Comparison of ENCODE assay signal across 19 mouse cellular contexts in genomic region chr9:118873596-118873995, GRCm38 (mm10). TPM values are rescaled to one million over a fixed set of nuclear protein-coding genes. Genes with fewer than 3 reads are reported as not detected.
DNase-seq lines count a peak whose midpoint lies in the region; ATAC-seq and TF ChIP-seq lines count a peak whose summit lies in the region.
"Had no signal": no experiment of that assay in that cellular context is flagged by ENCODE, and none has a peak within 500 bp of the region (broad histone marks: within the 10 kb centered on the region; RNA-seq: fewer than 3 reads in every experiment).

No protein-coding gene starts in this region.

- no peaks in the 10 kb centered on the region for H3K27me3 ChIP-seq in embryonic facial prominence, embryonic 10.5 days (replicated peaks; ENCODE audit: low read depth, poor library complexity, severe bottlenecking)
- H3K27me3 ChIP-seq in kidney, embryonic 16.5 days (ENCODE audit: insufficient read depth, low read length) = no peaks in the 10 kb centered on the region
- H3K27me3 ChIP-seq: forebrain, embryonic 12.5 days; liver, embryonic 12.5 days; midbrain, embryonic 15.5 days; Patski had no signal

- no peak overlapping the region for H3K4me2 ChIP-seq in kidney, embryonic 16.5 days (replicated peaks; ENCODE audit: low read depth, low read length)
- H3K4me2 ChIP-seq: forebrain, embryonic 12.5 days; liver, embryonic 12.5 days; lung, embryonic 14.5 days; midbrain, embryonic 15.5 days had no signal

- H3K9me3 ChIP-seq in embryonic facial prominence, embryonic 10.5 days = no peaks in the 10 kb centered on the region; the same call in 1 of the 2 replicates
- H3K9me3 ChIP-seq in kidney, embryonic 16.5 days (ENCODE audit: low read length) = 0 out of 2 replicates have a peak, but pooled peaks cover 3% of the 10 kb centered on the region
- H3K9me3 ChIP-seq: forebrain, embryonic 12.5 days; hindbrain, embryonic 10.5 days; liver, embryonic 12.5 days; midbrain, embryonic 15.5 days had no signal

- H3K27ac ChIP-seq in embryonic facial prominence, embryonic 10.5 days (replicated peaks) = 0 out of 2 replicates have a peak overlapping the region, but pooled peaks have one; percentile 7
- H3K27ac ChIP-seq in kidney, embryonic 16.5 days (ENCODE audit: low read length) = peak overlapping the region; percentile 20; the same call in 1 of the 2 replicates
- H3K27ac ChIP-seq in gastrocnemius, adult 2 months = no peak overlapping the region
- H3K27ac ChIP-seq: forebrain, embryonic 12.5 days; hindbrain, embryonic 10.5 days; liver, embryonic 12.5 days; macrophage; midbrain, embryonic 15.5 days had no signal

- no peak overlapping the region for H3K4me3 ChIP-seq in embryonic facial prominence, embryonic 10.5 days
- H3K4me3 ChIP-seq in kidney, embryonic 16.5 days (ENCODE audit: low read length) = no peak overlapping the region
- no peak overlapping the region for H3K4me3 ChIP-seq in gastrocnemius, adult 2 months
- H3K4me3 ChIP-seq: forebrain, embryonic 12.5 days; hindbrain, embryonic 10.5 days; liver, embryonic 12.5 days; midbrain, embryonic 15.5 days had no signal

- peaks cover 60% of the 10 kb centered on the region for H3K36me3 ChIP-seq in embryonic facial prominence, embryonic 10.5 days (replicated peaks)
- peaks cover 38% of the 10 kb centered on the region for H3K36me3 ChIP-seq in kidney, embryonic 16.5 days (ENCODE audit: insufficient read depth, low read length)
- H3K36me3 ChIP-seq: forebrain, embryonic 12.5 days; midbrain, embryonic 15.5 days had no signal

- peak; percentile 46; the same call in 1 of the 2 replicates for ATAC-seq in kidney, embryonic 16.5 days (ENCODE audit: low FRiP score, low TSS enrichment)
- ATAC-seq: activated CD4-positive, CD25-positive, alpha-beta regulatory T cell, adult 4 months; liver, embryonic 12.5 days; midbrain, embryonic 15.5 days; Patski had no signal

- 61% methylated on average over 3 of the region's 3 CpGs for WGBS in embryonic facial prominence, embryonic 10.5 days
- WGBS in kidney, embryonic 16.5 days = 50% methylated on average over 3 of the region's 3 CpGs

- DNase-seq in ovary, postnatal 36 days (ENCODE audit: low spot score) = peak; percentile 50
- DNase-seq in ovary, postnatal 10 days (ENCODE audit: low spot score) = no peak
- DNase-seq in embryonic facial prominence, embryonic 10.5 days (ENCODE audit: low spot score) = no peak
- DNase-seq in Muller cell, postnatal 12 days (ENCODE audit: inconsistent ontology term) = no peak
- DNase-seq in frontal cortex, postnatal 14 days (ENCODE audit: low spot score in 2 of 2) = no peak
- no peak for DNase-seq in urinary bladder, postnatal 25 days (ENCODE audit: low spot score)
- no peak for DNase-seq in gastrocnemius, adult 2 months
- DNase-seq: cerebellum, adult 8-10 months; lung, embryonic 14.5 days; right cerebral cortex, postnatal 14 days; thymus, postnatal 14 days had no signal

- H3K9ac ChIP-seq in kidney, embryonic 16.5 days (replicated peaks; ENCODE audit: low read length) = no peak overlapping the region
- H3K9ac ChIP-seq: forebrain, embryonic 12.5 days; liver, embryonic 12.5 days; lung, embryonic 14.5 days; midbrain, embryonic 15.5 days had no signal

- H3K4me1 ChIP-seq in embryonic facial prominence, embryonic 10.5 days = peaks cover 36% of the 10 kb centered on the region
- peaks cover 19% of the 10 kb centered on the region for H3K4me1 ChIP-seq in kidney, embryonic 16.5 days (ENCODE audit: insufficient read depth, low read length)
- H3K4me1 ChIP-seq: forebrain, embryonic 12.5 days; liver, embryonic 12.5 days; midbrain, embryonic 15.5 days had no signal

- intact Hi-C loops in gastrocnemius, adult 2 months (cut with DNase I) = no loop called here

- no peak for TF ChIP-seq CTCF in gastrocnemius, adult 2 months (IDR thresholded peaks at IDR 0.05)

RNA-seq across cellular contexts. Expression of gene Ctdspl, which starts 52.7 kb away (rescaled TPM):
- 10.1 and 11.0 TPM in 2 replicates for polyA plus RNA-seq in embryonic facial prominence, embryonic 10.5 days (2016; fragmentation: Nextera tagmentation; extraction: Ambion mirVana)
- polyA plus RNA-seq in kidney, embryonic 16.5 days (2015; fragmentation: Nextera tagmentation; extraction: Ambion mirVana) = 27.5 and 30.7 TPM in 2 replicates
- 1 to 10 TPM; 3.5 to 5.9 TPM for total RNA-seq in gastrocnemius, adult 2 months (2021)
